Mouse (Mus musculus): ENCODE results near the gene Col8a2. TPM values are rescaled to one million over a fixed set of nuclear protein-coding genes. Genes with fewer than 3 reads are reported as not detected.

The Col8a2 gene
- polyA plus RNA-seq, 2 experiments, result 50.3 to 74.6 TPM

DNA sequence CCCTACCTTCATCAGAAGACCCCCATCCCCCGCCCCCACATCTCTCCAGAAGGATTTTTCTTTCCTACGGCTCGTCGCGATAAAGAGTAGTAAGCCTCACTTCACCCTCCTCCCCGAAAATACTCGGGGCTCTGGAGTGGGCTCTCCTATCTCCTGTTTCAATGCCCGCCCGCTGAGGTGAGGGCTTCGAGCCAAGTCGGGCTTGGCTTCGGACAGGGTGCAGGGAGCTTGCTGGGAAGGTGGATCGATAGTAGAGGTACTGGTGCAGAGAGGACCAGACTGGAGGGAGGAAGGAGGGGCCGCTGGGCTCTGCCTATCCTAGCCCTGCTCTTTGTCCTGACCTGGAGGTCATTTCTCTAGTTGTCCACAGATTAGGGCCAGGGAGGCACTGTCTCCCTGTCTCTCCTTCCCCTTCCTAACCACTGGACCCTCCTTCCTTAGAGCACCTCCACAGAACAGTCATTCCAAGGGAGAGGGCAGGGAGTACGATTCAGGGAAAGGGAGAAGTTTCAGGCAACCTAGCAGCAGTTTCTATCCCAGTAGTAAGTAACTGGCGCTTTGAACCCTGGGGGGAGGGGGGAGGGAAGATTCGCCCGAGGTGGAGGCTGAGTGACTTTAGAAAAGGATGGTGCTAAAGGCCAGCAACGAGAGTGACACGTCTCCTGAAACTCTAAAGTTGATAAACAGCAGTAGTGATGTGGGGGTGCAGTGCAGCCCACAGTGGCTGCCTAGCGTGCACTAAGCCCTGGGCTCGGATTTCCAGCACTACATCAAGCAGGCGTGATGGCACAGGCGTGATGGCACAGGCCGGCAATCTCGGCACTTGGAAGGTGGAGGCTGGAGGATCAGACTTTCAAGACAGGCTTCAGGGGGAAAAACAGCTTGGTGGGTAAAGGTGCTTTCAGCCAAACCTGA lies 29.4 kb upstream of the Col8a2 start:
- 3% methylated on average over 26 of the region's 26 CpGs for WGBS
- DNase-seq (ENCODE audit: low spot score), result no peak
- peak overlapping the region; percentile 100 for H3K4me3 ChIP-seq (replicated peaks; ENCODE audit: low read length)
- H3K27me3 ChIP-seq (ENCODE audit: control insufficient read depth, insufficient read depth, low read length), result no peaks in the 10 kb centered on the region
- peak overlapping the region; percentile 93 for H3K9ac ChIP-seq (ENCODE audit: low read depth, low read length, severe bottlenecking)
- H3K4me1 ChIP-seq (ENCODE audit: control insufficient read depth, insufficient read depth, low read length), result peaks cover 67% of the 10 kb centered on the region
- peak overlapping the region; percentile 95 for H3K4me2 ChIP-seq (replicated peaks; ENCODE audit: low read depth, low read length, severe bottlenecking)
- peak overlapping the region; percentile 92 for H3K27ac ChIP-seq (replicated peaks; ENCODE audit: low read depth, low read length)
- no peak for TF ChIP-seq POLR2A (IDR thresholded peaks at IDR 0.05; ENCODE audit: borderline replicate concordance, extremely low read depth, insufficient read depth, insufficient read length)
- ATAC-seq (ENCODE audit: low FRiP score, low read depth), result no peak
- no peaks in the 10 kb centered on the region for H3K9me3 ChIP-seq (ENCODE audit: control insufficient read depth, low read length)
- H3K36me3 ChIP-seq (ENCODE audit: control insufficient read depth, insufficient read depth, low read length), result peaks cover 6% of the 10 kb centered on the region; the same call in 1 of the 2 replicates

DNA sequence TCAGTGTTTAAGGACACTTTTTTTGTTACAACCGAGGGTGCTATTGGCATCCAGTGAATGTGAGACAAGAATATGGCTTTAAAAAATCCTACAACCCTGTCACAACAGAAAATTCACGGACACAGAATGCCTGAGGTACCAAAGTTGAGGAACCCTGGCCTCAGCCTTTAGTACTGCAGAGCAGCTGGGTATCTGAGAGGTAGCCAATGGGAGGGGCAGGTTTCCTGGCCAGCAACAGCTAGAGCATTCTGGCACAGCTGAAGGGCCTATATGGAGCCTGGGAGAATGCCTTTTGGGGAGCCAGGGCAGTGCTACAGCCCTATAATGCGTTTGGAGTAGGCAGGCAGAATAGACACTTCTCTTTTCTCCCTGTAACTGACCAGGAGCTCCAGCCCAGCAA lies 27.5 kb upstream of the Col8a2 start:
- Histone ChIP-seq H3K9ac (ENCODE audit: low read depth, low read length, severe bottlenecking) (no peak overlapping the region), H3K4me3 (replicated peaks; ENCODE audit: low read length) (no peak overlapping the region), H3K4me2 (replicated peaks; ENCODE audit: low read depth, low read length, severe bottlenecking) (peak overlapping the region; percentile 37), H3K36me3 (ENCODE audit: control insufficient read depth, insufficient read depth, low read length) (peaks cover 2% of the 10 kb centered on the region; the same call in 1 of the 2 replicates), H3K27me3 (ENCODE audit: control insufficient read depth, insufficient read depth, low read length) (no peaks in the 10 kb centered on the region), H3K4me1 (ENCODE audit: control insufficient read depth, insufficient read depth, low read length) (peaks cover 54% of the 10 kb centered on the region), H3K9me3 (ENCODE audit: control insufficient read depth, low read length) (no peaks in the 10 kb centered on the region), H3K27ac (replicated peaks; ENCODE audit: low read depth, low read length) (peak overlapping the region; percentile 70)
- no peak for TF ChIP-seq POLR2A (IDR thresholded peaks at IDR 0.05; ENCODE audit: borderline replicate concordance, extremely low read depth, insufficient read depth, insufficient read length)
- ATAC-seq (ENCODE audit: low FRiP score, low read depth) (no peak), DNase-seq (ENCODE audit: low spot score) (peak; percentile 32)
- WGBS, result 23% methylated on average over 3 of the region's 3 CpGs

DNA sequence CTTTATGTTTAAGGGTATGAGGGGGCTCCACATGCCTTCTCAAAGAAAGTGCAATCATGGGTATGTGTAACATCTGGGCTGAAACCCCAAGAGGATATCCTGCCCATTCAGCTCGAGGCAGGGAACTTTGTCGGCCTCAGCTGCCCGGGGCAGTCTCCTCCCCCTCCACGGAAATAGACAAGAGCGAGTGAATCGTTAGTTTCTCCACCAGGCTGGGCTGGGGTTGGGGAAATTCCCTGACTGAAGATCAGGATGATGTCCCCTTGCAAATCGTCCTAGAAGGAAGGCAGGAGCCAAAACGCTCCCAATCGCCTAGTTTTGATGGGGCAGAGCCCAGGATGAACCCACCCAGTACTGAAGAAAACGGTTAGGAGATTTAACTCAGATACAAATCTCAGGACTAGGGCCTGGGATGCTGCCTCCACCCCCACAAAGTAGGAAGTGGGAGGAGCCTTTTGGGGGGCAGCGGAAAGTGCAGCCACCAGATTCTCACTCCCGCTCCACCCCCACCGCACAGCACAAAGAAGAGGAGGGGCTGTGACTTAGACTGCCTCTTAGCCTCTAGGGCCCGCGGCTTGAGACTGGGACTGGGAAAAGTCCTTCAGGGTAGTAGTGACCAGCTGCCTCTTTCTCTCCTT lies 27.0 kb upstream of the Col8a2 start:
- H3K9me3 ChIP-seq (ENCODE audit: control insufficient read depth, low read length), result no peaks in the 10 kb centered on the region
- DNase-seq (ENCODE audit: low spot score) (peak; percentile 79), ATAC-seq (ENCODE audit: low FRiP score, low read depth) (0 out of 2 replicates have a peak, but pooled peaks have one; percentile 11)
- H3K4me2 ChIP-seq (replicated peaks; ENCODE audit: low read depth, low read length, severe bottlenecking), result peak overlapping the region; percentile 37
- peaks cover 48% of the 10 kb centered on the region for H3K4me1 ChIP-seq (ENCODE audit: control insufficient read depth, insufficient read depth, low read length)
- peak overlapping the region; percentile 26; the same call in 1 of the 2 replicates for H3K9ac ChIP-seq (ENCODE audit: low read depth, low read length, severe bottlenecking)
- WGBS, result 2% methylated on average over 15 of the region's 15 CpGs
- no peak for TF ChIP-seq POLR2A (IDR thresholded peaks at IDR 0.05; ENCODE audit: borderline replicate concordance, extremely low read depth, insufficient read depth, insufficient read length)
- peaks cover 3% of the 10 kb centered on the region; the same call in 1 of the 2 replicates for H3K36me3 ChIP-seq (ENCODE audit: control insufficient read depth, insufficient read depth, low read length)
- H3K27ac ChIP-seq (replicated peaks; ENCODE audit: low read depth, low read length), result peak overlapping the region; percentile 70
- H3K27me3 ChIP-seq (ENCODE audit: control insufficient read depth, insufficient read depth, low read length), result no peaks in the 10 kb centered on the region
- H3K4me3 ChIP-seq (replicated peaks; ENCODE audit: low read length), result no peak overlapping the region; the same call in 1 of the 2 replicates

DNA sequence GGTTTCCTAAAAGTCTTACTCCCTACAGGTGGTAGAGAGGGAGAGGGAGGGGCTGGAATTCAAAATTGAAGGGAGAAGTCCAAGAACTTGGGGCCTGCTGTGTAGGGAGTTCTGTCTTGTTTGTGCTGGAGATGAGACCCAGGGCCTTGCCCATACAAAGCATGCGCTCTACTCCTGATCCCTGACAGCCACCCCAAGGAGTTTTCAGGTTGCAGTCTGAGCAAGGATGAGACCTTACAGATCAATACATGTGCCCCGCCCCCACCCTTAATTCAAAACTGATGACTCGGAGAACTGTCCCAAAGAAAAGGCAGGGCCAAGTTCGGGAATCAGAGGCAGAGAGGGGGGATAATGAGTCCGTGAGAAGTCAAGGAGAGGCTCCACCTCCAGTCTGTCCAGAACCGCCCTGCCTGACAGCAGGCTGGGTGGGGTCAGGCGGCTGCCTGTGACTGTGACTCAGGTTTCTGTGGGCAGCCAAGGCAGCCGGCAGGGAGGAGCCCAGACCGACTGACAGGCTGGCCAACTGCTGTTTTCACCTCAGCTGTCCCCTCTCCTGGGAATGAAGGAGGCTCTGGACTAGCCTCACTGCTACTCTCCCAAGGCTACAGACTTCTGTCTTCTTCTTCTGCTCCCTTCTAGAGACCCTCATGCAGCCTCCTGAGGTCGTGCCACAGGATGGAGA lies 25.9 kb upstream of the Col8a2 start:
- 10% methylated on average over 9 of the region's 10 CpGs for WGBS
- Histone ChIP-seq H3K4me3 (replicated peaks; ENCODE audit: low read length) (0 out of 2 replicates have a peak overlapping the region, but pooled peaks have one; percentile 1), H3K36me3 (ENCODE audit: control insufficient read depth, insufficient read depth, low read length) (peaks cover 3% of the 10 kb centered on the region; the same call in 1 of the 2 replicates), H3K27ac (replicated peaks; ENCODE audit: low read depth, low read length) (peak overlapping the region; percentile 70), H3K27me3 (ENCODE audit: control insufficient read depth, insufficient read depth, low read length) (no peaks in the 10 kb centered on the region), H3K9ac (ENCODE audit: low read depth, low read length, severe bottlenecking) (no peak overlapping the region), H3K4me2 (replicated peaks; ENCODE audit: low read depth, low read length, severe bottlenecking) (peak overlapping the region; percentile 37), H3K9me3 (ENCODE audit: control insufficient read depth, low read length) (no peaks in the 10 kb centered on the region), H3K4me1 (ENCODE audit: control insufficient read depth, insufficient read depth, low read length) (peaks cover 46% of the 10 kb centered on the region)
- peak; percentile 78 for DNase-seq (ENCODE audit: low spot score)
- peak; percentile 24 for ATAC-seq (ENCODE audit: low FRiP score, low read depth)
- no peak for TF ChIP-seq POLR2A (IDR thresholded peaks at IDR 0.05; ENCODE audit: borderline replicate concordance, extremely low read depth, insufficient read depth, insufficient read length)

DNA sequence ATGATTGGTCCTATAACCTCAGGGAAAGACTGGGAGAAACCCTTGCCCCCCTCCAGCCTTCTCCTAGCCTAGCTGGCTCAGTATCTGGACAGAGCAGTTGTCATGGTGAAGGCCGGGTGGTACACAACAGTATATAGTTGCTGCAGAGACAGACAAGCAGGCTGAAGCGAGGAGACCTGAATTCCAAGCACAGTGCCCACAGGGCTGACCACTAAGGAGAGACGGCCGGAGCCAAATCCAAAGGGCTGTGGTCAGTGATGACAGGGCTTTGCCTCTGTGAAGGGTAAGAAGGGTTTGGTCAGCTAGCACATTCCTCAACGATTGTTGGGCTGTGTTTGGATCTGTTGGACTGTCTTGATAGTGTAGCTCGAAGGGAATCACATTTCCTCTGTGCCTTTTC lies 25.3 kb upstream of the Col8a2 start:
- Histone ChIP-seq H3K36me3 (ENCODE audit: control insufficient read depth, insufficient read depth, low read length) (peaks cover 3% of the 10 kb centered on the region; the same call in 1 of the 2 replicates), H3K4me1 (ENCODE audit: control insufficient read depth, insufficient read depth, low read length) (peaks cover 46% of the 10 kb centered on the region), H3K27me3 (ENCODE audit: control insufficient read depth, insufficient read depth, low read length) (no peaks in the 10 kb centered on the region), H3K4me3 (replicated peaks; ENCODE audit: low read length) (no peak overlapping the region), H3K27ac (replicated peaks; ENCODE audit: low read depth, low read length) (peak overlapping the region; percentile 70), H3K9ac (ENCODE audit: low read depth, low read length, severe bottlenecking) (no peak overlapping the region), H3K4me2 (replicated peaks; ENCODE audit: low read depth, low read length, severe bottlenecking) (no peak overlapping the region; the same call in 1 of the 2 replicates), H3K9me3 (ENCODE audit: control insufficient read depth, low read length) (no peaks in the 10 kb centered on the region)
- TF ChIP-seq POLR2A (IDR thresholded peaks at IDR 0.05; ENCODE audit: borderline replicate concordance, extremely low read depth, insufficient read depth, insufficient read length), result no peak
- DNase-seq (ENCODE audit: low spot score), result no peak
- ATAC-seq (ENCODE audit: low FRiP score, low read depth), result no peak
- WGBS, result 70% methylated on average over 6 of the region's 6 CpGs
